Mouse (Mus musculus): Measurements from ENCODE around the gene Mkln1. TPM values are rescaled to one million over a fixed set of nuclear protein-coding genes. Genes with fewer than 3 reads are reported as not detected.

Mkln1 gene
- polyA plus RNA-seq, 1 experiment from 2014 or later: 185 TPM

- Histone ChIP-seq H3K4me3 (no peak overlapping the region), H3K4me1 (0 out of 2 replicates have a peak, but pooled peaks cover 4% of the 10 kb centered on the region), H3K4me2 (replicated peaks) (no peak overlapping the region), H3K27ac (no peak overlapping the region), H3K9ac (no peak overlapping the region), H3K27me3 (replicated peaks) (no peaks in the 10 kb centered on the region), H3K9me3 (no peaks in the 10 kb centered on the region), H3K36me3 (peaks cover 34% of the 10 kb centered on the region)
- 90% methylated on average over 8 of the region's 8 CpGs for WGBS
- ATAC-seq (ENCODE audit: low FRiP score, low read depth): no peak
Measured at GRCm38 (mm10) chr6:31521491-31522355, 123.2 kb downstream of the Mkln1 start.

- Histone ChIP-seq H3K36me3 (peaks cover 34% of the 10 kb centered on the region), H3K4me1 (0 out of 2 replicates have a peak, but pooled peaks cover 3% of the 10 kb centered on the region), H3K9ac (no peak overlapping the region), H3K9me3 (no peaks in the 10 kb centered on the region), H3K27ac (no peak overlapping the region), H3K4me2 (replicated peaks) (no peak overlapping the region), H3K4me3 (no peak overlapping the region), H3K27me3 (replicated peaks) (no peaks in the 10 kb centered on the region)
- ATAC-seq (ENCODE audit: low FRiP score, low read depth): no peak
- 94% methylated on average over 4 of the region's 4 CpGs for WGBS
Measured at GRCm38 (mm10) chr6:31522478-31522877, 123.9 kb downstream of the Mkln1 start.

- Histone ChIP-seq H3K9me3 (no peaks in the 10 kb centered on the region), H3K27me3 (replicated peaks) (no peaks in the 10 kb centered on the region), H3K36me3 (peaks cover 34% of the 10 kb centered on the region), H3K9ac (no peak overlapping the region), H3K4me1 (no peaks in the 10 kb centered on the region), H3K4me3 (no peak overlapping the region), H3K4me2 (replicated peaks) (no peak overlapping the region), H3K27ac (no peak overlapping the region)
- no peak for ATAC-seq (ENCODE audit: low FRiP score, low read depth)
- 67% methylated on average over 5 of the region's 5 CpGs for WGBS
Measured at GRCm38 (mm10) chr6:31523039-31523438, 124.5 kb downstream of the Mkln1 start.

GRCm38 (mm10) chr6:31523657-31524056 lies 125.1 kb downstream of the Mkln1 start:
- no peaks in the 10 kb centered on the region for H3K27me3 ChIP-seq (replicated peaks)
- no peak overlapping the region for H3K4me2 ChIP-seq (replicated peaks)
- no peak overlapping the region for H3K27ac ChIP-seq
- WGBS: 92% methylated on average over 4 of the region's 4 CpGs
- H3K9ac ChIP-seq: no peak overlapping the region
- H3K4me1 ChIP-seq: no peaks in the 10 kb centered on the region
- no peak for ATAC-seq (ENCODE audit: low FRiP score, low read depth)
- H3K4me3 ChIP-seq: no peak overlapping the region
- no peaks in the 10 kb centered on the region for H3K9me3 ChIP-seq
- H3K36me3 ChIP-seq: peaks cover 37% of the 10 kb centered on the region

- no peak overlapping the region for H3K27ac ChIP-seq
- H3K4me3 ChIP-seq: no peak overlapping the region
- no peaks in the 10 kb centered on the region for H3K4me1 ChIP-seq
- no peak overlapping the region for H3K4me2 ChIP-seq (replicated peaks)
- WGBS: 93% methylated on average over 13 of the region's 13 CpGs
- peaks cover 37% of the 10 kb centered on the region for H3K36me3 ChIP-seq
- H3K9ac ChIP-seq: no peak overlapping the region
- H3K9me3 ChIP-seq: no peaks in the 10 kb centered on the region
- H3K27me3 ChIP-seq (replicated peaks): no peaks in the 10 kb centered on the region
- ATAC-seq (ENCODE audit: low FRiP score, low read depth): no peak
Measured at GRCm38 (mm10) chr6:31524121-31524520, 125.6 kb downstream of the Mkln1 start.

GRCm38 (mm10) chr6:31524647-31525046 lies 126.1 kb downstream of the Mkln1 start:
- Histone ChIP-seq H3K4me3 (no peak overlapping the region), H3K4me1 (no peaks in the 10 kb centered on the region), H3K9ac (no peak overlapping the region), H3K36me3 (peaks cover 37% of the 10 kb centered on the region), H3K27ac (no peak overlapping the region), H3K4me2 (replicated peaks) (no peak overlapping the region), H3K27me3 (replicated peaks) (no peaks in the 10 kb centered on the region), H3K9me3 (no peaks in the 10 kb centered on the region)
- no peak for ATAC-seq (ENCODE audit: low FRiP score, low read depth)
- WGBS: 91% methylated on average over 8 of the region's 8 CpGs

- no peak overlapping the region for H3K4me3 ChIP-seq
- H3K27me3 ChIP-seq (replicated peaks): no peaks in the 10 kb centered on the region
- peak; percentile 46; the same call in 1 of the 2 replicates for ATAC-seq (ENCODE audit: low FRiP score, low read depth)
- H3K9me3 ChIP-seq: no peaks in the 10 kb centered on the region
- WGBS: 74% methylated on average over 6 of the region's 6 CpGs
- H3K9ac ChIP-seq: no peak overlapping the region
- no peaks in the 10 kb centered on the region for H3K4me1 ChIP-seq
- H3K36me3 ChIP-seq: peaks cover 37% of the 10 kb centered on the region
- H3K4me2 ChIP-seq (replicated peaks): no peak overlapping the region
- H3K27ac ChIP-seq: no peak overlapping the region
Measured at GRCm38 (mm10) chr6:31525231-31525900, 126.8 kb downstream of the Mkln1 start.

GRCm38 (mm10) chr6:31526929-31527328 lies 128.4 kb downstream of the Mkln1 start:
- Histone ChIP-seq H3K4me3 (no peak overlapping the region), H3K36me3 (peaks cover 37% of the 10 kb centered on the region), H3K4me2 (replicated peaks) (no peak overlapping the region), H3K9me3 (no peaks in the 10 kb centered on the region), H3K4me1 (no peaks in the 10 kb centered on the region), H3K27me3 (replicated peaks) (no peaks in the 10 kb centered on the region), H3K9ac (no peak overlapping the region), H3K27ac (no peak overlapping the region)
- ATAC-seq (ENCODE audit: low FRiP score, low read depth): no peak
- WGBS: 92% methylated on average over 5 of the region's 5 CpGs

GRCm38 (mm10) chr6:31527897-31528296 lies 129.4 kb downstream of the Mkln1 start:
- Histone ChIP-seq H3K4me1 (no peaks in the 10 kb centered on the region), H3K27ac (no peak overlapping the region), H3K4me3 (no peak overlapping the region), H3K36me3 (peaks cover 29% of the 10 kb centered on the region), H3K4me2 (replicated peaks) (no peak overlapping the region), H3K9me3 (no peaks in the 10 kb centered on the region), H3K27me3 (replicated peaks) (no peaks in the 10 kb centered on the region), H3K9ac (no peak overlapping the region)
- 71% methylated on average over 7 of the region's 7 CpGs for WGBS
- ATAC-seq (ENCODE audit: low FRiP score, low read depth): no peak

- Histone ChIP-seq H3K9me3 (no peaks in the 10 kb centered on the region), H3K4me2 (replicated peaks) (no peak overlapping the region), H3K4me3 (no peak overlapping the region), H3K27ac (no peak overlapping the region), H3K9ac (no peak overlapping the region), H3K4me1 (no peaks in the 10 kb centered on the region), H3K27me3 (replicated peaks) (no peaks in the 10 kb centered on the region), H3K36me3 (peaks cover 27% of the 10 kb centered on the region)
- 84% methylated on average over 5 of the region's 5 CpGs for WGBS
- no peak for ATAC-seq (ENCODE audit: low FRiP score, low read depth)
Measured at GRCm38 (mm10) chr6:31528339-31528738, 129.8 kb downstream of the Mkln1 start.

GRCm38 (mm10) chr6:31531880-31532279 lies 133.3 kb downstream of the Mkln1 start:
- Histone ChIP-seq H3K36me3 (peaks cover 3% of the 10 kb centered on the region), H3K4me1 (no peaks in the 10 kb centered on the region), H3K9ac (no peak overlapping the region), H3K27ac (no peak overlapping the region), H3K4me2 (replicated peaks) (no peak overlapping the region), H3K27me3 (replicated peaks) (no peaks in the 10 kb centered on the region), H3K9me3 (no peaks in the 10 kb centered on the region), H3K4me3 (no peak overlapping the region)
- ATAC-seq (ENCODE audit: low FRiP score, low read depth): no peak
- WGBS: 90% methylated on average over 3 of the region's 3 CpGs

GRCm38 (mm10) chr6:31534705-31535104 lies 136.2 kb downstream of the Mkln1 start:
- ATAC-seq (ENCODE audit: low FRiP score, low read depth): no peak
- Histone ChIP-seq H3K27ac (no peak overlapping the region), H3K9ac (no peak overlapping the region), H3K9me3 (no peaks in the 10 kb centered on the region), H3K4me3 (no peak overlapping the region), H3K4me1 (no peaks in the 10 kb centered on the region), H3K27me3 (replicated peaks) (no peaks in the 10 kb centered on the region), H3K4me2 (replicated peaks) (no peak overlapping the region), H3K36me3 (no peaks in the 10 kb centered on the region)
- WGBS: 93% methylated on average over 5 of the region's 5 CpGs
